Mouse (Mus musculus): Measurements from ENCODE around the gene Zmpste24. TPM values are rescaled to one million over a fixed set of nuclear protein-coding genes. Genes with fewer than 3 reads are reported as not detected.

Zmpste24 gene
- polyA plus RNA-seq, 1 experiment from 2014 or later: 23.4 TPM

DNA sequence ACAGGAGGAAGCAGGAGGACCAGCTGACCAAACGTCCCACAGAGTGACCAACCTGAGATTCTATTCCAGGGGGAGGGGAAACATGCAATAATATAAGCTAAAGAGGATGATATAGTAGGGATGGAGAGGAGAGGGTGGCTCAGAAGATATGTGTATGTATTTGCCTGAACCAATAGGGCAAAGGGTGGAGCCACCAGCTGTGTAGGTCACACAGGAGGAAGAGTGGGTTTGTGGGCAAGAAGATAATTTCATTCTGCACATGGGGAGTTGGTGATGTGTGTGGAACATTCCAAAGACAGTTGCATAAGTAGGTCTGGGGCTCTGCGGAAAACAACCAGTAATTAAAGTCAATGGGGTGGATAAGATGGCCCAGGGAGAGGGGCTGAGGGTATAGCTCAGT lies 72.4 kb downstream of the Zmpste24 start:
- no peak for ATAC-seq (ENCODE audit: low read depth)
- Histone ChIP-seq H3K9ac (replicated peaks; ENCODE audit: low read depth, low read length) (no peak overlapping the region), H3K4me3 (ENCODE audit: low read depth, low read length) (no peak overlapping the region), H3K27me3 (ENCODE audit: control insufficient read depth, insufficient read depth, low read length) (no peaks in the 10 kb centered on the region), H3K9me3 (ENCODE audit: control insufficient read depth, low read length) (no peaks in the 10 kb centered on the region), H3K36me3 (ENCODE audit: control insufficient read depth, insufficient read depth, low read length) (no peaks in the 10 kb centered on the region), H3K27ac (ENCODE audit: low read depth, low read length) (no peak overlapping the region), H3K4me1 (ENCODE audit: control insufficient read depth, insufficient read depth, low read length) (no peaks in the 10 kb centered on the region), H3K4me2 (ENCODE audit: low read depth, low read length) (no peak overlapping the region)
- WGBS: 60% methylated on average over 2 of the region's 2 CpGs

DNA sequence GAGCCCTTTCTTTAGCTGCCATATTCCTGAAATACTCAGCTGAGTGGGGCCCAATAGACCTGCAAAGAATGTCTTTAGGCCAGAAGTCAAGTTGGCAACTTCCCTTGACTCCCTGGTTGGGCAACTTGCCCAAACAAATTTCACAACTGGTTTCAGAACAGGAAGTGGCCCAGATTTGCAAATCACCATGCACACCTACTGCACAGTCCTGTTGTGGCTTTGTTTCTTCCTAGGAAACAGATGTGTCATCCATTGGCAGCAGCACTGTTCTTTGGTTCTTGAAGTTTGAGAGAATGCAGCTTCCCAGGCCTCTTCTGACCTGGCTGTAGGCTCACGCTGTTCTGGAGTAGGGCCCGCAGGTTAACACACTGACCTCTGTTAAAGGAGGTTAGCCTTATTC lies 74.1 kb downstream of the Zmpste24 start:
- Histone ChIP-seq H3K4me1 (ENCODE audit: control insufficient read depth, insufficient read depth, low read length) (no peaks in the 10 kb centered on the region), H3K4me3 (ENCODE audit: low read depth, low read length) (no peak overlapping the region), H3K4me2 (ENCODE audit: low read depth, low read length) (no peak overlapping the region), H3K27me3 (ENCODE audit: control insufficient read depth, insufficient read depth, low read length) (no peaks in the 10 kb centered on the region), H3K9me3 (ENCODE audit: control insufficient read depth, low read length) (no peaks in the 10 kb centered on the region), H3K36me3 (ENCODE audit: control insufficient read depth, insufficient read depth, low read length) (no peaks in the 10 kb centered on the region), H3K9ac (replicated peaks; ENCODE audit: low read depth, low read length) (no peak overlapping the region), H3K27ac (ENCODE audit: low read depth, low read length) (no peak overlapping the region)
- no peak for ATAC-seq (ENCODE audit: low read depth)
- WGBS: 95% methylated on average over 2 of the region's 2 CpGs

DNA sequence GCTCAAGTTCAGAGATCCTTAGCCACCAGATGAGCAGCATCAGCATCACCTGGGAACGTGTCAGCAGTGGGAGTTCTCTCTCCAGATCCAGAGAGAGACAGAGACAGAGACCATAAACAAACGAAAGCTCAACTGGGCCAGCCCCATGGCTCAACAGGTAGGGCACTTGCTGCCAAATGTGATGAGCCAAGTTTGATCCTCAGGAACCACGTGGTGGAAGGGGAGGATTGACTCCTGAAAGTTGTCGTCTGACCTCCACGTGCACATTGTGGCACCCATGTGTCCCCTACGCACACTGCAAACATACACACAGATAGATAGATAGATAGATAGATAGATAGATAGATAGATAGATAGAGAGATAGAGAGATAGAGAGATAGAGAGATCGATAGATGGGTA lies 74.6 kb downstream of the Zmpste24 start:
- Histone ChIP-seq H3K4me1 (ENCODE audit: control insufficient read depth, insufficient read depth, low read length) (no peaks in the 10 kb centered on the region), H3K4me3 (ENCODE audit: low read depth, low read length) (no peak overlapping the region), H3K27ac (ENCODE audit: low read depth, low read length) (no peak overlapping the region), H3K27me3 (ENCODE audit: control insufficient read depth, insufficient read depth, low read length) (no peaks in the 10 kb centered on the region), H3K36me3 (ENCODE audit: control insufficient read depth, insufficient read depth, low read length) (no peaks in the 10 kb centered on the region), H3K9me3 (ENCODE audit: control insufficient read depth, low read length) (no peaks in the 10 kb centered on the region), H3K9ac (replicated peaks; ENCODE audit: low read depth, low read length) (no peak overlapping the region), H3K4me2 (ENCODE audit: low read depth, low read length) (no peak overlapping the region)
- no peak for ATAC-seq (ENCODE audit: low read depth)
- WGBS: 90% methylated on average over 7 of the region's 7 CpGs

GRCm38 (mm10) chr4:121021911-121022310 lies 76.1 kb downstream of the Zmpste24 start:
- no peaks in the 10 kb centered on the region for H3K4me1 ChIP-seq (ENCODE audit: control insufficient read depth, insufficient read depth, low read length)
- no peaks in the 10 kb centered on the region for H3K36me3 ChIP-seq (ENCODE audit: control insufficient read depth, insufficient read depth, low read length)
- H3K4me2 ChIP-seq (ENCODE audit: low read depth, low read length): no peak overlapping the region
- H3K4me3 ChIP-seq (ENCODE audit: low read depth, low read length): no peak overlapping the region
- no peak overlapping the region for H3K27ac ChIP-seq (ENCODE audit: low read depth, low read length)
- ATAC-seq (ENCODE audit: low read depth): no peak
- no peaks in the 10 kb centered on the region for H3K9me3 ChIP-seq (ENCODE audit: control insufficient read depth, low read length)
- no peak overlapping the region for H3K9ac ChIP-seq (replicated peaks; ENCODE audit: low read depth, low read length)
- no peaks in the 10 kb centered on the region for H3K27me3 ChIP-seq (ENCODE audit: control insufficient read depth, insufficient read depth, low read length)

- no peak overlapping the region for H3K4me2 ChIP-seq (ENCODE audit: low read depth, low read length)
- 70% methylated on average over 10 of the region's 10 CpGs for WGBS
- peaks cover 9% of the 10 kb centered on the region for H3K4me1 ChIP-seq (ENCODE audit: control insufficient read depth, insufficient read depth, low read length)
- H3K9me3 ChIP-seq (ENCODE audit: control insufficient read depth, low read length): no peaks in the 10 kb centered on the region
- no peak overlapping the region for H3K9ac ChIP-seq (replicated peaks; ENCODE audit: low read depth, low read length)
- no peak overlapping the region for H3K4me3 ChIP-seq (ENCODE audit: low read depth, low read length)
- H3K36me3 ChIP-seq (ENCODE audit: control insufficient read depth, insufficient read depth, low read length): no peaks in the 10 kb centered on the region
- no peak overlapping the region for H3K27ac ChIP-seq (ENCODE audit: low read depth, low read length)
- no peak for ATAC-seq (ENCODE audit: low read depth)
- no peaks in the 10 kb centered on the region for H3K27me3 ChIP-seq (ENCODE audit: control insufficient read depth, insufficient read depth, low read length)
Observed at GRCm38 (mm10) chr4:121020040-121020790, 77.8 kb downstream of the Zmpste24 start.

DNA sequence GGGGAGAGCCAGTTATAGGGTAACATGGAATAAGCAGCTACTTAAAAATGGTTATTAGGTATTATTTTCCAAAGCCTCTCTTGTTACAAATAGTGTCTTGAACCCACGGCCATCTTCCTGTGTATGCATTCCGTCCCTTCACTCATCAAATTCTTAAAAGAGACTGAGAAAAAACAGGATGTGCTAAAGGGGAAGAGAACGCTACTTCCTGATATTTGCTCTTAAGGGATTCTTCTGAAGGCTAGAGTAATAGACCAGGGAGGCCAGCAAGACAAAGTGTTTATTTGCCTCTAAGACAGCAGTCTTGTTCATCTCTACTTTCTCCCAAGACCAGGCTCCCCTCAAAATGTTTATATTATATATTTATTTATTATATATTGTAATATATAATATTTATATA lies 79.8 kb downstream of the Zmpste24 start:
- Histone ChIP-seq H3K4me3 (ENCODE audit: low read depth, low read length) (no peak overlapping the region), H3K27me3 (ENCODE audit: control insufficient read depth, insufficient read depth, low read length) (no peaks in the 10 kb centered on the region)
- 91% methylated on average over 3 of the region's 3 CpGs for WGBS

DNA sequence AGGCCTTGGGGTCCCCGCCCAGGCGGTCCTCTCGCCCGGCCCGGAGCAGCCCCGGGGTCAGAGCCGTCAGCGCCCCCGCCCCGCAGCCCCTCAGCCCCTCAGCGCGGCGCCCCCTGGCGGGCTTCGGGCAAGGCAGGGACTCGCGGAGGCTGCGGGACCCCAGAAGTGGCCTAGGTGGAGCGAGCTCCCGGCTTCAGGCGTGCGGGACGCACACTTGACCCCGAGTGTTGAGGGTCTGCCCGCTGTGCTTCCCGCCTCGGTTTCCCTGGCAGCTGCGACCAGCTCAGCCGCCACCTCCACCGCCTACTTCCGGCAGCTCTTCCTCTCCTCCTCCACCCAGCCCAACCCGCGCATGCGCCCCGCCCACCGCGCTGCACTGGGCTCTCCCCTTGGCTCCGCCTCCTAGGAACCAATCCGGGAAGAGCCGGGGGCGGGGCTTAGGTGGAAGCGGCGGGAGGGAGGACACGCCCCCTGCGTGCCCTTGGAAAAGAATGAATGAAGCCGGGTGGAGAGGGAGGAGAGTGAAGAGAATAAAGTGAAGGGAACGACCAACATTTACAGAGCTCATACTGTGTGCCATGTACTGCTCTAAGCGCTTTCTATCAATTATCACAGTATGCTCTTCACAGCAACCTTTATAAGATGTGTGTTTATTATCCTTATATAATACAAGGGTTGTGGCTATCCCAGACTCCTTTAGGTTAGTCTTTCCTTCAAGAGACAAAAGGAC lies 80.9 kb downstream of the Zmpste24 start, which contains the start of gene Smap2:
TSS of gene Smap2 (minus strand) at position 320 of the 730 bp plus-strand sequence.
- peak; percentile 96 for ATAC-seq (ENCODE audit: low read depth)
- Histone ChIP-seq H3K4me2 (ENCODE audit: low read depth, low read length) (peak within 1 kb of the TSS; percentile 80), H3K27ac (ENCODE audit: low read depth, low read length) (peak within 1 kb of the TSS; percentile 63), H3K4me1 (ENCODE audit: control insufficient read depth, insufficient read depth, low read length) (peaks cover 18% of the 10 kb centered on the region), H3K9me3 (ENCODE audit: control insufficient read depth, low read length) (no peaks in the 10 kb centered on the region), H3K27me3 (ENCODE audit: control insufficient read depth, insufficient read depth, low read length) (no peaks in the 10 kb centered on the region), H3K36me3 (ENCODE audit: control insufficient read depth, insufficient read depth, low read length) (no peaks in the 10 kb centered on the region), H3K4me3 (ENCODE audit: low read depth, low read length) (peak within 1 kb of the TSS; percentile 96), H3K9ac (replicated peaks; ENCODE audit: low read depth, low read length) (peak within 1 kb of the TSS; percentile 86)
- 0% methylated on average over 33 of the region's 48 CpGs for WGBS

More for the DNA sequence above, 79.8 kb downstream of the Zmpste24 start:
- ATAC-seq (ENCODE audit: low read depth): no peak
- Histone ChIP-seq H3K4me2 (ENCODE audit: low read depth, low read length) (no peak overlapping the region), H3K4me1 (ENCODE audit: control insufficient read depth, insufficient read depth, low read length) (peaks cover 17% of the 10 kb centered on the region), H3K9ac (replicated peaks; ENCODE audit: low read depth, low read length) (no peak overlapping the region), H3K36me3 (ENCODE audit: control insufficient read depth, insufficient read depth, low read length) (no peaks in the 10 kb centered on the region), H3K9me3 (ENCODE audit: control insufficient read depth, low read length) (no peaks in the 10 kb centered on the region), H3K27ac (ENCODE audit: low read depth, low read length) (no peak overlapping the region)

DNA sequence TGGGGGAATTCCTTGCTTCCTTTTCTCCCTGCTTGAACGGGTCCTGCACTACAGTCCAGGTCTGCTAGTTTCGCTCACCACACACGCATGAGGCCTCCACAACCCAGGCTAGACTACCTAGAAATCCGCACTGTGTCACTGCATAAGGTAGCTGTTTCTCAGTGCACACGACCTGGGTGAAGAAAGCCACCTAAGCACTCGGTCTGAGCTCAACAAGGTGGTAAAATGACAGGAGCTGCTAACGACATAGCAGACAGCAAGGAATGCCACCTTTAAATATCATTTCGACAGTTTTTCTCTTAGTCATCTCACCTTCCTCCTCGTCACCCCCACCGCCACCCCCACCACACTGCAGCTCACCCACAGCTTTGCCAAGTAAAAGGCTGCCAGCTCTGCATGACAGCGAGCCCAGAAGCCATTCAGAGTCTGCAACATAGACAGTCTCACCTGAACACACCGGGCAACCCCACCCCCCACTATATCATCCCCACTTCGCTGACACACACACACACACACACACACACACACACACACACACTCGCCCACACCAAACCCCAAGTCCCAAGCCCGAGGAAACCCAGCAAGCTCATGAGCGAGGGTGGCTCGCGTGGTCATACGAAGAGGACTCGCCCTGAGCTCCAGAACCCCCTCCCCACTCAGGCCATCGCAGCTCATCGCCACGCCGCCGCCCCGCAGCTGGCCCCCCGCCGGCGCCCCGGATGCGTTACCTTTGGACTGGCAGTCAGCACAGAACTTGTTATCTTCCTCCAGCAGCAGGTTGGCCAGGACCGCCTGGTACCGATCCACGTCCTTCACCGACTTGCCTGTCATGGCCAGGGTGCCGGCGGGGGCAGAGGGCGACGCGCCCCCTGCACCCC lies 81.8 kb downstream of the Zmpste24 start:
- peak overlapping the region; percentile 86 for H3K9ac ChIP-seq (replicated peaks; ENCODE audit: low read depth, low read length)
- peak overlapping the region; percentile 96 for H3K4me3 ChIP-seq (ENCODE audit: low read depth, low read length)
- peak; percentile 58 for ATAC-seq (ENCODE audit: low read depth)
- no peaks in the 10 kb centered on the region for H3K27me3 ChIP-seq (ENCODE audit: control insufficient read depth, insufficient read depth, low read length)
- H3K4me1 ChIP-seq (ENCODE audit: control insufficient read depth, insufficient read depth, low read length): peaks cover 24% of the 10 kb centered on the region
- H3K4me2 ChIP-seq (ENCODE audit: low read depth, low read length): peak overlapping the region; percentile 80
- peak overlapping the region; percentile 63 for H3K27ac ChIP-seq (ENCODE audit: low read depth, low read length)
- H3K36me3 ChIP-seq (ENCODE audit: control insufficient read depth, insufficient read depth, low read length): no peaks in the 10 kb centered on the region
- H3K9me3 ChIP-seq (ENCODE audit: control insufficient read depth, low read length): no peaks in the 10 kb centered on the region
- WGBS: 7% methylated on average over 37 of the region's 40 CpGs

Data from neural tube, embryonic 14.5 days (tissue).